Mouse (Mus musculus): ENCODE results near the gene Tnnt1. TPM values are rescaled to one million over a fixed set of nuclear protein-coding genes. Genes with fewer than 3 reads are reported as not detected.
"Not testable (repeated sequence)": the region's sequence is repeated elsewhere in the genome, so short reads cannot be mapped to it uniquely, and the experiment has no call there.

Tnnt1 gene
- polyA plus RNA-seq, 2 experiments = 2.6 to 4.0 TPM

DNA sequence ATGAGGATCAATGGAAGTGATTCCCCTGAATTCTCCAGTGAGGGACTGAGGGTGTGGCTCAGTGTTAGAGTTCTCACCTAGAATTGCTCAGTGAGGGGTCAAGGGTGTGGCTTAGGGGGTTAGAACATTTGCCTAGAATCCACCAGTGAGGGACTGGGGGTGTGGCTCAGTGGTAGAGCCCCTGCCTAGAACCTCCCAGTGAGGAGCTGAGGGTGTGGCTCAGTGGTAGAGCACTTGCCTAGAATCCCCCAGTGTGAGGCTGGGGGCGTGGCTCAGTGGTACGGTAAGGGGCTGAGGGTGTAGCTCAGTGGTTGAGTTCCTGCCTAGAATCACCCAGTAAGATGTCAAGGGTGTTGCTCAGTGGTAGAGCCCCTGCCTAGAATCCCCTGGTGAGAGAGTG, 22.8 kb upstream of the Tnnt1 start:
- ATAC-seq (ENCODE audit: insufficient read depth) (no peak), DNase-seq (ENCODE audit: low read depth in 3 of 3, low spot score in 3 of 3) (no peak)
- no peaks in the 10 kb centered on the region for H3K36me3 ChIP-seq (replicated peaks; ENCODE audit: control insufficient read depth, insufficient read depth, low read depth)
- no peak overlapping the region for H3K4me2 ChIP-seq (ENCODE audit: low read depth)
- H3K9me3 ChIP-seq (ENCODE audit: control insufficient read depth, low read length) = no peaks in the 10 kb centered on the region
- no peak overlapping the region for H3K27ac ChIP-seq
- 58% methylated on average over 2 of the region's 2 CpGs for WGBS (ENCODE audit: insufficient replicate concordance)
- H3K4me3 ChIP-seq (ENCODE audit: insufficient read depth in 1 of 2, low read depth in 2 of 2, low read length in 2 of 2) = no peak overlapping the region
- H3K4me1 ChIP-seq (replicated peaks; ENCODE audit: control insufficient read depth in 2 of 2, insufficient read depth in 2 of 2, low read length in 1 of 2) = no peaks in the 10 kb centered on the region
- no peak overlapping the region for H3K9ac ChIP-seq (replicated peaks)
- H3K27me3 ChIP-seq (ENCODE audit: control insufficient read depth, insufficient read depth, low read length) = no peaks in the 10 kb centered on the region
- TF ChIP-seq CTCF (IDR thresholded peaks at IDR 0.05; ENCODE audit: low read depth) = no peak

DNA sequence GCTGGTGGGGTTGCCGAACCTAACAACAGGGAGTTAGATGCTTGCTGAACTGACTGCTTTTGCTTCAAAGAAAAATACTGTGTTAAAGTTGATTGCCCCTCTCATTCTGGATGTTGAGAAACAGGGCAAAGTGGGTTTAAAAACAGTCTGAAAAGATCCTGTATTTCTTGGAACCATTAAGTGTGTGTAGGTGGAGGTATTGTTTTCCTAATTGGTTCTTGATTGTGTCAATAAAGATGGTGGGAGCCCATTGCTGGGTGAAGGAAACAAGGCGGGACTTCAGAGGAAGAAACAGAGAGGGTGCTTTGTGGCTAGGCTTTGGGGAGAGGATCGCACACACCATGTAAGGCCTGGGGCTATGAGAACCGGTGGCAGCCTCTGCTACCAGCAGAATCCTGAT, 21.0 kb upstream of the Tnnt1 start:
- no peak overlapping the region for H3K27ac ChIP-seq
- H3K27me3 ChIP-seq (ENCODE audit: control insufficient read depth, insufficient read depth, low read length) = peaks cover 4% of the 10 kb centered on the region
- TF ChIP-seq EP300 (IDR thresholded peaks at IDR 0.05; ENCODE audit: low read depth) = no peak
- no peak for TF ChIP-seq CTCF (IDR thresholded peaks at IDR 0.05; ENCODE audit: low read depth)
- no peaks in the 10 kb centered on the region for H3K9me3 ChIP-seq (ENCODE audit: control insufficient read depth, low read length)
- DNase-seq (ENCODE audit: low read depth in 3 of 3, low spot score in 3 of 3) (no peak), ATAC-seq (ENCODE audit: insufficient read depth) (no peak)
- no peaks in the 10 kb centered on the region for H3K36me3 ChIP-seq (replicated peaks; ENCODE audit: control insufficient read depth, insufficient read depth, low read depth)
- WGBS (ENCODE audit: insufficient replicate concordance) = 30% methylated on average over 4 of the region's 4 CpGs
- no peak overlapping the region for H3K4me2 ChIP-seq (ENCODE audit: low read depth)
- no peak overlapping the region for H3K9ac ChIP-seq (replicated peaks)
- H3K4me3 ChIP-seq (ENCODE audit: insufficient read depth in 1 of 2, low read depth in 2 of 2, low read length in 2 of 2) = no peak overlapping the region
- H3K4me1 ChIP-seq (replicated peaks; ENCODE audit: control insufficient read depth in 2 of 2, insufficient read depth in 2 of 2, low read length in 1 of 2) = no peaks in the 10 kb centered on the region

DNA sequence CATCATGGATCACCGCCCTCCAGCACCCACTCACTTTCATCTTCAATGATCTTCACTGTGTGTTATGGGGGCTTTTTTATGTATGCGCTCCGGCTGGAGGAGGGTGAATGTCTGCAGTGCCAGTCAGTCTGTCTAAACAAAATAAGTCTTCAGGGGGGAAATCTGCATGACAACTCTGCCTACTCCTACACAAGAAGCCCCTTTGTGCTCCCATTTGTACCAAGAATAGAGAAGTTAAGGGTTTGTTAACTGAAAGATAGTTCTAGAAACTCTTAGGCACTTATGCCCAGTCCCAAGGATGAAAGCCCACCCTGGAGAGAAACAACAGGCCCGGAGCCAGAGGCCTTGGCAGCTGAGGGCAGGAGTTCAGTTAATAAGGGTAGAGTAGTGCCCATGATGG, 20.2 kb upstream of the Tnnt1 start:
- 78% methylated on average over 4 of the region's 4 CpGs for WGBS (ENCODE audit: insufficient replicate concordance)
- H3K9ac ChIP-seq (replicated peaks) = no peak overlapping the region
- no peaks in the 10 kb centered on the region for H3K36me3 ChIP-seq (replicated peaks; ENCODE audit: control insufficient read depth, insufficient read depth, low read depth)
- H3K4me3 ChIP-seq (ENCODE audit: insufficient read depth in 1 of 2, low read depth in 2 of 2, low read length in 2 of 2) = no peak overlapping the region
- H3K27ac ChIP-seq = no peak overlapping the region
- no peak for ATAC-seq (ENCODE audit: insufficient read depth)
- H3K4me2 ChIP-seq (ENCODE audit: low read depth) = no peak overlapping the region
- H3K27me3 ChIP-seq (ENCODE audit: control insufficient read depth, insufficient read depth, low read length) = peaks cover 8% of the 10 kb centered on the region
- H3K4me1 ChIP-seq (replicated peaks; ENCODE audit: control insufficient read depth in 2 of 2, insufficient read depth in 2 of 2, low read length in 1 of 2) = no peaks in the 10 kb centered on the region
- no peaks in the 10 kb centered on the region for H3K9me3 ChIP-seq (ENCODE audit: control insufficient read depth, low read length)
- no peak for DNase-seq (ENCODE audit: low read depth in 3 of 3, low spot score in 3 of 3)
- TF ChIP-seq EP300 (IDR thresholded peaks at IDR 0.05; ENCODE audit: low read depth) (no peak), CTCF (IDR thresholded peaks at IDR 0.05; ENCODE audit: low read depth) (no peak)

DNA sequence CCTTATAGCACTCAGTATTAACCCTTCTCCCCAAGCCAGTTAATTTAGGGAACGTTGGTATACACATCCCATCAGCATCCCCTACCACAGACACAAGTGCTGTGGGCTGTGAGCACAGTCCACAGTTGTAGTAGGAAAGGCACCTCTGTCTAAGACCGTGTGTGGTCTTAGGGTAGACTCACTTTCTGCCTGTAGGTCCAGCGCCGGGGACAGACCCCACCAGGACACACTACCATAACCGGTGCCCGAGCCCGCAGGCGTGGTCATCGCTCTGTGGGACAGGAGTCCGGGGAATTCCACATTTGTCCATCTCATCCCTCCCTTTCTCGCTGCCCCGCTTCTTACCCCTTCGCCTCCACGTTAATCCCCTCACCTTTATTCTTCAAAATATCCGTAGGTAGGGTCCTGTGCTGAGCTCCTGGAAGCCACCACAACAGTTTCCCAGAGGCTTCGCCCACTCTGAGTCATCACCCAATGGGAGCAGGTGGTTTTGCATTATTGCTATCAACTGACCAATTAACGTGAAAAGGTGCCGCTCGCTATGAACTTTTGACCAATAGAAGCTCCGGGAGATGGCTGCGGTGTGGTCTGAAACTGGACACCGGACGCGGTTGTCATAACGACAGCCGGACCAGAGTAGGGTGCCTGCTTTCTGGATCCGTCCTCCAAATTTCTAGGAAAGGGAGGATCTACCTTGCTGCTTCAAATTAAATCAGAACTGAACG, 16.0 kb upstream of the Tnnt1 start, which contains the start of gene Dnaaf3:
TSS of gene Dnaaf3 (minus strand) at position 449 of the 725 bp plus-strand sequence.
- Histone ChIP-seq H3K4me2 (ENCODE audit: low read depth) (peak within 1 kb of the TSS; percentile 25), H3K9me3 (ENCODE audit: control insufficient read depth, low read length) (no peaks in the 10 kb centered on the region), H3K27me3 (ENCODE audit: control insufficient read depth, insufficient read depth, low read length) (peaks cover 8% of the 10 kb centered on the region), H3K9ac (replicated peaks) (no peak within 1 kb of the TSS), H3K36me3 (replicated peaks; ENCODE audit: control insufficient read depth, insufficient read depth, low read depth) (no peaks in the 10 kb centered on the region), H3K4me1 (replicated peaks; ENCODE audit: control insufficient read depth in 2 of 2, insufficient read depth in 2 of 2, low read length in 1 of 2) (no peaks in the 10 kb centered on the region), H3K27ac (no peak within 1 kb of the TSS), H3K4me3 (ENCODE audit: insufficient read depth in 1 of 2, low read depth in 2 of 2, low read length in 2 of 2) (peak within 1 kb of the TSS; percentile 21 to 30; a peak in 2 of 4 replicates)
- ATAC-seq (ENCODE audit: insufficient read depth) (peak; percentile 80), DNase-seq (ENCODE audit: low read depth in 3 of 3, low spot score in 3 of 3) (peak in 1 of 3 experiments; percentile 41)
- TF ChIP-seq CTCF (IDR thresholded peaks at IDR 0.05; ENCODE audit: low read depth) = no peak
- TF ChIP-seq EP300 (IDR thresholded peaks at IDR 0.05; ENCODE audit: low read depth) = no peak
- 7% methylated on average over 28 of the region's 28 CpGs for WGBS (ENCODE audit: insufficient replicate concordance)

DNA sequence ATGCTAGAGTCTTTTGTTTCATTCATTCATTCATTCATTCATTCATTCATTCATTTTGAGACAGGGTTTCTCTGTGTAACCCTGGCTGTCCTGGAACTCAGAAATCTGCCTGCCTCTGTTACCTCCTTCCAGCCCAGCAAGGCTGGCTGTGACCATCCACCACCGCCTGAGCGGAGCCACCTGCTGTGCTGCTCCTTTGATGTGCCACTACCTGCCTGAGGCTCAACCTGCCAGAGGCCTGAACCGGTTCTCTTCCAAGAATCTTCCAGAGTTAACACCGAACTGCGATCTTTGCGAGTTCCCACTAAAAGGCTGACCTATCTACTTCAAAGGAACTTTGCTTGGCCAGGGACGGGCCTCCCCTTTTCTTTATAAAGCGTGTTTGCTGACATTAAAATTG, 14.0 kb upstream of the Tnnt1 start:
- DNase-seq (ENCODE audit: low read depth in 3 of 3, low spot score in 3 of 3); H3K27ac ChIP-seq; H3K9me3 ChIP-seq (ENCODE audit: control insufficient read depth, low read length); H3K4me3 ChIP-seq (ENCODE audit: insufficient read depth in 1 of 2, low read depth in 2 of 2, low read length in 2 of 2); ATAC-seq (ENCODE audit: insufficient read depth); H3K27me3 ChIP-seq (ENCODE audit: control insufficient read depth, insufficient read depth, low read length); H3K4me1 ChIP-seq (replicated peaks; ENCODE audit: control insufficient read depth in 2 of 2, insufficient read depth in 2 of 2, low read length in 1 of 2); H3K9ac ChIP-seq (replicated peaks); H3K36me3 ChIP-seq (replicated peaks; ENCODE audit: control insufficient read depth, insufficient read depth, low read depth); H3K4me2 ChIP-seq (ENCODE audit: low read depth): not testable (repeated sequence)
- 37% methylated on average over 6 of the region's 8 CpGs for WGBS (ENCODE audit: insufficient replicate concordance)

All from liver, embryonic 14.5 days (tissue).